Mouse (Mus musculus) E14TG2a.4 (cell line): ENCODE data around the gene Pinlyp.

Source experiments
- H3K27me3 ChIP-seq: 2 replicates; pipeline ENCODE4 v1.6.1; 2014; ENCODE audit warnings: low read length, control low read depth; ENCODE audit not compliant: insufficient read depth
- H3K36me3 ChIP-seq: 2 replicates; pipeline ENCODE4 v1.6.1; 2014; ENCODE audit warnings: low read length, control low read depth; ENCODE audit not compliant: insufficient read depth
- H3K4me1 ChIP-seq: replicated peaks from 2 replicates; pipeline ENCODE4 v1.6.1; 2014; ENCODE audit warnings: low read depth, low read length, control low read depth
- H3K4me3 ChIP-seq: replicated peaks from 2 replicates; pipeline ENCODE4 v1.5.1; 2014; ENCODE audit warnings: mild to moderate bottlenecking, low read length
- H3K9me3 ChIP-seq: 2 replicates; pipeline ENCODE4 v1.6.1; 2014; ENCODE audit warnings: low read length, control low read depth
- CTCF ChIP-seq: conservative IDR thresholded peaks from 2 replicates; pipeline ENCODE4 v1.5.1; 2014; ENCODE audit warnings: low read length
- NANOG ChIP-seq: IDR thresholded peaks from 2 replicates; pipeline ENCODE4 v1.6.1; 2014; ENCODE audit warnings: borderline replicate concordance, low read length, mixed read lengths
- POU5F1 ChIP-seq: IDR thresholded peaks from 2 replicates; pipeline ENCODE4 v1.6.1; 2014; ENCODE audit warnings: low read length, borderline replicate concordance

Gene Pinlyp

DNA sequence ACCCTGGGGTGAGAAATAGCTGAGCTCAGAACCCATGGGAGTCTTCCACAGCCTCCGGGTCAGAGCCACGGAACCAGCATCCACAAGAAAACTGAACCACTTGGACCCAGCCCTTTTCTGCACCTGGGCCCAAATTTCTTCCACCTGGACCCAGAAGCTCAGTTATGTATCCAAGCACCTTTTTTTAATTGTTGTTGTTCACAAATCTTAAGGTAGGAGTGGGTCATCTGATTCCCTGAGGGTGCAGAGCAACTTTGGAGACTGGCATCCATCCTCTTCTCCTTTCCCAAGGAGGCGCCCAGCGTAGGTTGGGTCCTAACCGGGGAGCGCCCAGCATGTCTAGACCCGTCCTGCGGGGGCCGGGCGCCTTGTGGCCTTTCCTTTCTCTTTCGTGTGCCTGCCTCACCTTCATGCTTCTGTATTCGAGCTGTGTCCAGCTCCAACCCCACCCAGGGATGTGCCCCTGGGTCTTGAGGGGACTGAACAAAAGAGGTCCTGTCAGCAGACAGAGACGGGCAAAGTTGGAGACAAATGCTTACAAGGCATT lies at the start of gene Pinlyp, which contains the start of gene Xrcc1:
Gene Pinlyp, minus strand, starts transcription at position 51 of the 547 bp plus-strand sequence.
Gene Xrcc1, plus strand, starts transcription at position 222 of the 547 bp plus-strand sequence.
- Histone ChIP-seq H3K4me3 (peak within 1 kb of the TSS; percentile 96), H3K4me1 (peaks cover 54% of the 10 kb centered on the region), H3K27me3 (no peaks in the 10 kb centered on the region), H3K36me3 (peaks cover 34% of the 10 kb centered on the region), H3K9me3 (no peaks in the 10 kb centered on the region)
- TF ChIP-seq POU5F1 (no peak), CTCF (no peak), NANOG (no peak)

DNA sequence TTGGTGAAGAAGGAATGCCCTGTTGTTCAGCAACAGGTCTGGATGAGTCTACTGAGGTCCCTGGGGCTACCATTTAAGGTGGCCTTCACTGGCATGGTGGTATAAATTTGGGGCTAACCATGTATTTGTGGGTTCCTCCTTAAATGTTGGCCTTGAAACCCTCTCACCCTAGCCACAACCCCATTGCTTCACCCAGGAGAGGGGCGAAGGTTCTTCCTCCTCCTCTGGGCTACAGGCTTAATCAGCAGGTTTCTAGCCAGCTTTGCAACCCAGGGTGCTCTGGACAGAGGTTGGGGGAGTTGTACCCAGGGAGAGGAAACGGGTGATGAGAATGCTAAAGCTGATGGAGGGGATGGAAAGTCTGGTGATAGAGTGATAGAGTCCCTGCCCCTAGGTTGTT lies 49.5 kb upstream of the Pinlyp start:
- Histone ChIP-seq H3K4me1 (peaks cover 35% of the 10 kb centered on the region), H3K4me3 (no peak overlapping the region), H3K36me3 (no peaks in the 10 kb centered on the region), H3K9me3 (no peaks in the 10 kb centered on the region), H3K27me3 (peaks cover 32% of the 10 kb centered on the region)
- TF ChIP-seq CTCF (no peak), NANOG (no peak), POU5F1 (no peak)

DNA sequence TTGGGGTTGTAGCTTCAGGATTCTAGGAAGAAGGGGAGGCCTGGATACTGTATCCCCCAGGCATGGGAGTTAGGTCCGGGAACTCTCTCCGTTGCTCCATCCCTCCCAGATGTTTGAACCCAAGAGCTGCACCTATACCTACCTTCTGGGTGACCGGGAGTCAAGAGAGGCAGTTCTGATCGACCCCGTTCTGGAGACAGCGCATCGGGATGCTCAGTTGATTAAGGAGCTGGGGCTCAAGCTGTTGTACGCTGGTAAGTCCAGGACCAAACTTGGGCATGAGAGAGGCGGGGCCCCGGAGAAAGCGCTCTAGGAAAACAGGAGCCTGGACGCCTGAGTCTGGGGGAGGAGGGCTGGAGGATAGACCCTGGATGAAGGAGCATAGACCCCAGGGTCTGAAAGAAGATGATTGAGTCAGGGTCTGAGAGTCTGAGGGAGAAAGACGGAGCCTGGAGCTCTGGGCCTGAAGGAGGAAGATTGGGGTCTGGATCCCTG lies 48.4 kb upstream of the Pinlyp start:
- TF ChIP-seq POU5F1, result no peak
- TF ChIP-seq NANOG, result no peak
- no peak for TF ChIP-seq CTCF

DNA sequence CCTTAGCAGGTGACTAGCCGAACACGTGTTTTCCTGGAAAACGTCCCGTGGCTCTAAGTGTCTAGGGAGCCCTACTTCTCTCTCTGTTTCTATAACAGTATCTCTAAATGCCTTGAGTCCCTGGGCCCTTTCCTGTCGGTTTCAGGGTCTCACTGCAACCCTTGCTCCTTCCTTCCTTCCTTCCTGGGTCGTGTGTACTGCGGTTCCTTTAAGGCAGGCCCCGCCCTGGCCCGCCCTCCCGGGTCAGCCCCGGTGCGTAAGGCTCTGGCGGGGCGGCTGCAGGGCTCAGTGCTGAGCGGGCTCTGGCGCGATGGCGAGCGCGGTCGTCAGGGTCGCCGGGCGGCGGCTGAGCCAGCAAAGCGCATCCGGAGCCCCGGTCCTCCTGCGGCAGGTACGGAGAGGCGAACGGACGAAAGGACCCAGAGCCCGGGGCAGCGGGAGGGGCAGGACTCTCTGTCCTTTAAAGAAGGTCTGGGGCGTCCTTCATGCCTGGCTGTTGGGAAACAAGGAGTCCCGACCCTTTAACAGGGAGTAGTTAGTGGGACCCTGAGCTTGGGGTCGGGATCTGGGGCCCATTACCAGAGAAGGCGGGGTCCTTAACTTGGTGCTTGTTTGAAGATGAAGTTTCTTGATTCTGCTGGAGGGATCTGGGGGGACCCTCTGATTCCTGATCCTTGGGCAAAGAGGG lies 47.8 kb upstream of the Pinlyp start:
- Histone ChIP-seq H3K27me3 (peaks cover 37% of the 10 kb centered on the region), H3K4me1 (peaks cover 24% of the 10 kb centered on the region), H3K4me3 (peak overlapping the region; percentile 84), H3K9me3 (no peaks in the 10 kb centered on the region), H3K36me3 (no peaks in the 10 kb centered on the region)
- TF ChIP-seq NANOG (no peak), CTCF (no peak), POU5F1 (no peak)

More for the DNA sequence above, 48.4 kb upstream of the Pinlyp start:
- Histone ChIP-seq H3K4me1 (peaks cover 29% of the 10 kb centered on the region), H3K27me3 (peaks cover 36% of the 10 kb centered on the region), H3K4me3 (peak overlapping the region; percentile 84), H3K36me3 (no peaks in the 10 kb centered on the region), H3K9me3 (no peaks in the 10 kb centered on the region)

DNA sequence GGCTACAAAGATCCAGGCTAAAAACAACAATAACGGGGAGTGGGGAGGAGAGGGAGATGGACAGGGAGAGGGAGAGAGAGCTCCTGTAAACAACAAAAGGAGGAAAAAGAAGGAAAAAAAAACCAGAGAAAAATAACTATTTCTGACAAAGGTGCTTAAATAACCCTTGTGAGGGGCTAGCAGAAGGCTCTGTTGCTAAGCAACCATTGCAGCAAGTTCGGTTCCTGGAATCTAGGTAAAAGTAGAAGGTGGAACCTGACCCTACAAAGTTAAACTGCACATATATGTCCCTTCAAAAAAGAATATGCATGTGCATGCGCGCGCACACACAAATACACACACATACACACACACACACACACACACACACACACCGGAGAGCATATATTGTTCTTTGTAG lies 46.9 kb upstream of the Pinlyp start:
- H3K4me1 ChIP-seq, result peaks cover 31% of the 10 kb centered on the region
- no peaks in the 10 kb centered on the region for H3K9me3 ChIP-seq
- H3K36me3 ChIP-seq, result no peaks in the 10 kb centered on the region
- TF ChIP-seq POU5F1 (no peak), CTCF (no peak), NANOG (no peak)
- peaks cover 40% of the 10 kb centered on the region for H3K27me3 ChIP-seq
- H3K4me3 ChIP-seq, result no peak overlapping the region; the same call in 1 of the 2 replicates

DNA sequence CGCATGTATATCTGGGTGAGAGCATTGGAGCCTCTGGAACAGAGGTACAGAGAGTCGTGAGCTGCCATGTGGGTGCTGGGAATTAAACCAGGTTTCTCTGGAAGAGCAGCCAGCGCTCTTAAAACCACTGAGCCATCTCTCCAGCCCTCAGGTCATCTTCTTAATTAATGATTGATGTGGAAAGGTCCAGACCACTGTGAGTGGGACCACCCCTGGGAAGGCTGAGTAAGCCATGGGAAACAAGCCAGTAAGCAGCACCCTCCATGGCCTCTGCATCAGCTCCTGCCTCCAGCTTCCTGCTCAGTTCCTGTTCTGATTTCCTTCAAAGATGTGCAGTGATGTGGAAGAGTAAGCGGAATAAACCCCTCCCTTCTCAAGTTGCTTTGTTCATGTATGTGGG lies 46.2 kb upstream of the Pinlyp start:
- no peak overlapping the region for H3K4me3 ChIP-seq
- H3K4me1 ChIP-seq, result peaks cover 37% of the 10 kb centered on the region
- H3K27me3 ChIP-seq, result peaks cover 42% of the 10 kb centered on the region
- TF ChIP-seq CTCF (no peak), POU5F1 (no peak), NANOG (no peak)
- H3K9me3 ChIP-seq, result peaks cover 4% of the 10 kb centered on the region; the same call in 1 of the 2 replicates
- no peaks in the 10 kb centered on the region for H3K36me3 ChIP-seq

DNA sequence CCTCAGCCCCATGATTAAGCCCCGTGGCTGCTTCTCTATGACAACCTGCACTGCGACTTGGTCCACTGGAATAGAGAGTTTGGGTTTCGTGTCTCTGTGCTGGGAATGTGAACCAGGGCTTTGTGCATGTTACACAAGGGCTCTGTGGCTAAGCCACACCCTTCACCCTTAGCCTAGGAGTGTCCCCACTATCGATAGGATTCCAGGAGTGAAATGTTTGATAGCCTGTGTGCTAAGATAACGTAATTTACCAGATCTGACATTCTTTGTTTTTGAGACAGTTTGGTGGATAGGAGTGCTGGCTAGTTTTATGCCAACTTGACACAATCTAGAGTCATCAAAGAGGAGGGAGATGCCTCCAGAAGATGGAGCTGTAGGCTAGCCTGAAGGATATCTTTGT lies 45.8 kb upstream of the Pinlyp start:
- TF ChIP-seq POU5F1 (no peak), CTCF (no peak), NANOG (no peak)
- Histone ChIP-seq H3K27me3 (peaks cover 46% of the 10 kb centered on the region), H3K36me3 (no peaks in the 10 kb centered on the region), H3K4me3 (no peak overlapping the region), H3K9me3 (peaks cover 8% of the 10 kb centered on the region), H3K4me1 (peaks cover 42% of the 10 kb centered on the region)

DNA sequence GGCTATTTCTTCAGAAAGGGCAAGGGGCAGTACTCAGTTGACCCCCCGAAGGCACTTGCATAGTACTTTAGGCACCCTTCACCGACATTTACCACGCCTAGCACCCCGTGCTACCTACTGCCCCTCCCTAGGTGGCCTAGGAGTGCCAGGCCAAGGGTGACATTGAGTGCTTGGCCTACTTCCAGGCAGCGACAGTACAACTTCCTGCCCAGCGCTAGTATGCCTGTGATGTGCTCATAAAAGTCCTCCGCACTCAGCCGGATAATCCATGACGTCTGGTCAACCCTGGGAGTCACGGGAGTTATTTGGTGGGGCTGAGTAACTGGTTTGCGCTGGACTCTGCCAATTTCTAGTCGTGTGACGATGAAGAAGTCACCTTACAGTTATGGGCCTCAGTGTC lies 42.4 kb upstream of the Pinlyp start:
- TF ChIP-seq NANOG (no peak), POU5F1 (no peak), CTCF (no peak)
- Histone ChIP-seq H3K36me3 (no peaks in the 10 kb centered on the region), H3K4me1 (peaks cover 28% of the 10 kb centered on the region), H3K4me3 (no peak overlapping the region), H3K27me3 (peaks cover 38% of the 10 kb centered on the region), H3K9me3 (peaks cover 32% of the 10 kb centered on the region)
